Mouse (Mus musculus) lung, embryonic 16.5 days (tissue): ENCODE data around the gene Akap7. TPM values are rescaled to one million over a fixed set of nuclear protein-coding genes. Genes with fewer than 3 reads are reported as not detected.
A peak's percentile ranks its signal among the peaks of the same experiment; 100 is the strongest.

ENCODE experiments used
- ATAC-seq: fragments of 200-750 bp; cut with Nextera tagmentation; 2 replicates; pipeline ENCODE4 v1.8.0; 2017; ENCODE audit warnings: low read depth, mild to moderate bottlenecking, moderate library complexity
- H3K27ac ChIP-seq: fragments of 300-500 bp; sonication (generic); 2 replicates; pipeline ENCODE4 v1.5.1; 2014; ENCODE audit warnings: mild to moderate bottlenecking, control low read depth, low read length
- H3K27me3 ChIP-seq: fragments of 300-500 bp; sonication (generic); 2 replicates; pipeline ENCODE4 v1.6.1; 2014; ENCODE audit warnings: low read depth, low read length, mixed read lengths; ENCODE audit not compliant: control insufficient read depth, insufficient read depth
- H3K36me3 ChIP-seq: fragments of 300-500 bp; sonication (generic); 2 replicates; pipeline ENCODE4 v1.6.1; 2014; ENCODE audit warnings: low read length; ENCODE audit not compliant: control insufficient read depth, insufficient read depth
- H3K4me1 ChIP-seq: fragments of 300-500 bp; sonication (generic); replicated peaks from 2 replicates; pipeline ENCODE4 v1.6.1; 2014; ENCODE audit warnings: low read length, mixed read lengths; ENCODE audit not compliant: control insufficient read depth, insufficient read depth
- H3K4me2 ChIP-seq: fragments of 300-500 bp; sonication (generic); 2 replicates; pipeline ENCODE4 v1.6.1; 2014; ENCODE audit warnings: low read depth, low read length, control low read depth
- H3K4me3 ChIP-seq: fragments of 300-500 bp; sonication (generic); 2 replicates; pipeline ENCODE4 v1.5.1; 2014; ENCODE audit warnings: mild to moderate bottlenecking, low read length, control low read depth
- H3K9ac ChIP-seq: fragments of 300-500 bp; sonication (generic); 2 replicates; pipeline ENCODE4 v1.6.1; 2014; ENCODE audit warnings: low read length, control low read depth
- H3K9me3 ChIP-seq: fragments of 300-500 bp; sonication (generic); 2 replicates; pipeline ENCODE4 v1.6.1; 2016; ENCODE audit warnings: low read length; ENCODE audit not compliant: control insufficient read depth
- WGBS: fragments of 180-500 bp; shearing (Covaris S2); extraction: QIAGEN DNeasy Blood & Tissue Kit; methylation state at CpG from one replicate; pipeline ENCODE4 v1.1.7; 2014; 5-methylcytosine and 5-hydroxymethylcytosine counted together
- polyA plus RNA-seq: library from polyadenylated mRNA; unstranded; fragments of >200 nt; fragmentation: Nextera tagmentation; extraction: Ambion mirVana; gene quantifications from 2 replicates; pipeline ENCODE4 v1.2.1, GENCODE M21; 2015

Gene Akap7
- polyA plus RNA-seq, 1 experiment from 2014 or later, result 20.1 TPM

DNA sequence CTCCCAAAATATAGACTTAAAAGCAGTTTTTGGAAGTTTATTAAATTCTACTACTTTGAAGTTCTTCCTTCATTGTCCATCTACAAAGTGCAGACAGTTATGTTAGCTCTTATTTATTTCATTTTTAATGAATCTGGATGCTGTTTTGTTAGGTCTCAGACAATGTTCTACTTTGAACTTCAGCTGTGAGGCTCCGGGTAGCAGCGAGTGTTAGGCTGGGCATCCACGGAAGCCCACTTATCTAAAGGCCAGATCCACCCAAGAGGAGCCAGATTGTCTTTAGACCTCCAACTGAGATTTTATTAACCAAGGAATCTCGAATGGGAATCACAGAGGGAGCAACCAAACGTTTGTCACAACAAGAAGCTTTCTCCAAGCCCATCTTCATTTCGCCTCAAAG lies 2.5 kb downstream of the Akap7 start:
- H3K4me2 ChIP-seq, result no peak overlapping the region
- WGBS, result 45% methylated on average over 6 of the region's 6 CpGs
- 0 out of 2 replicates have a peak, but pooled peaks have one; percentile 7 for ATAC-seq
- H3K9me3 ChIP-seq, result no peaks in the 10 kb centered on the region
- no peaks in the 10 kb centered on the region for H3K4me1 ChIP-seq
- H3K36me3 ChIP-seq, result no peaks in the 10 kb centered on the region
- no peak overlapping the region for H3K4me3 ChIP-seq
- H3K9ac ChIP-seq, result no peak overlapping the region
- H3K27ac ChIP-seq, result no peak overlapping the region
- H3K27me3 ChIP-seq, result no peaks in the 10 kb centered on the region

DNA sequence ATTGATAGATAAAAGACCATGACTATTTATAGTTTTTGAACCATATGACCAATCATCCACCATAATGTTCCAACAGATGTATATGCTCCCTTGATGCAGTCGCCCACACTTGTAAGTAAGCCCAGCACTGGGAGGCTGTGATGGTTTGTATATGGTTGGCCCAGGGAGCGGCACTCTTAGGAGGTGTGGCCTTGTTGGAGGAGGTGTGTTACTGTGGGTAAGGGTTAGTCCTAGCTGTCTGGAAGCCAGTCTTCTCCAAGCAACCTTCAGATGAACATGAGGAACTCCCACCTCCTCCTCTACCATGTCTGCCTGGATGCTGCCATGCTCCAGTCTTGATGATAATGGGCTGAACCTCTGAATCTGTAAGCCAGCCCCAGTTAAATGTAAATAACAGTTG lies 3.1 kb downstream of the Akap7 start:
- no peak for ATAC-seq
- H3K9me3 ChIP-seq, result no peaks in the 10 kb centered on the region
- H3K4me2 ChIP-seq, result no peak overlapping the region
- no peaks in the 10 kb centered on the region for H3K4me1 ChIP-seq
- WGBS, result 91% methylated on average over 2 of the region's 2 CpGs
- no peaks in the 10 kb centered on the region for H3K27me3 ChIP-seq
- H3K27ac ChIP-seq, result no peak overlapping the region
- H3K9ac ChIP-seq, result no peak overlapping the region
- H3K36me3 ChIP-seq, result no peaks in the 10 kb centered on the region
- no peak overlapping the region for H3K4me3 ChIP-seq

- Histone ChIP-seq H3K9me3 (no peaks in the 10 kb centered on the region), H3K36me3 (no peaks in the 10 kb centered on the region), H3K4me3 (no peak overlapping the region), H3K27me3 (no peaks in the 10 kb centered on the region), H3K9ac (no peak overlapping the region), H3K4me2 (no peak overlapping the region), H3K27ac (no peak overlapping the region), H3K4me1 (peaks cover 14% of the 10 kb centered on the region)
- 91% methylated on average over 15 of the region's 15 CpGs for WGBS
- ATAC-seq, result no peak
These were observed 8.6 kb downstream of the Akap7 start for GRCm38 (mm10) chr10:25299031-25299529.

GRCm38 (mm10) chr10:25298264-25298671 lies 9.4 kb downstream of the Akap7 start:
- H3K9me3 ChIP-seq, result no peaks in the 10 kb centered on the region
- peak overlapping the region; percentile 73 for H3K4me2 ChIP-seq
- no peak for ATAC-seq
- H3K27ac ChIP-seq, result peak overlapping the region; percentile 96
- peaks cover 14% of the 10 kb centered on the region for H3K4me1 ChIP-seq
- H3K4me3 ChIP-seq, result peak overlapping the region; percentile 74; the same call in 1 of the 2 replicates
- WGBS, result 80% methylated on average over 4 of the region's 4 CpGs
- no peaks in the 10 kb centered on the region for H3K27me3 ChIP-seq
- peak overlapping the region; percentile 63 for H3K9ac ChIP-seq
- H3K36me3 ChIP-seq, result no peaks in the 10 kb centered on the region

GRCm38 (mm10) chr10:25297666-25298263 lies 9.9 kb downstream of the Akap7 start:
- 15% methylated on average over 12 of the region's 12 CpGs for WGBS
- Histone ChIP-seq H3K4me1 (peaks cover 14% of the 10 kb centered on the region), H3K9me3 (no peaks in the 10 kb centered on the region), H3K36me3 (no peaks in the 10 kb centered on the region), H3K9ac (peak overlapping the region; percentile 63), H3K4me2 (peak overlapping the region; percentile 73), H3K4me3 (peak overlapping the region; percentile 74), H3K27me3 (no peaks in the 10 kb centered on the region), H3K27ac (peak overlapping the region; percentile 96)
- no peak for ATAC-seq

- Histone ChIP-seq H3K4me3 (peak overlapping the region; percentile 74), H3K9ac (peak overlapping the region; percentile 82), H3K4me1 (peaks cover 14% of the 10 kb centered on the region), H3K4me2 (peak overlapping the region; percentile 73), H3K27me3 (no peaks in the 10 kb centered on the region), H3K9me3 (no peaks in the 10 kb centered on the region), H3K36me3 (no peaks in the 10 kb centered on the region), H3K27ac (peak overlapping the region; percentile 96)
- WGBS, result under 1% methylated on average over 37 of the region's 81 CpGs
- ATAC-seq, result peak; percentile 97
These were observed 10.9 kb downstream of the Akap7 start for GRCm38 (mm10) chr10:25296657-25297369.

- WGBS, result 35% methylated on average over 8 of the region's 8 CpGs
- peak overlapping the region; percentile 73 for H3K4me2 ChIP-seq
- H3K36me3 ChIP-seq, result no peaks in the 10 kb centered on the region
- peaks cover 14% of the 10 kb centered on the region for H3K4me1 ChIP-seq
- H3K4me3 ChIP-seq, result peak overlapping the region; percentile 74
- H3K27me3 ChIP-seq, result no peaks in the 10 kb centered on the region
- H3K27ac ChIP-seq, result peak overlapping the region; percentile 96
- no peaks in the 10 kb centered on the region for H3K9me3 ChIP-seq
- H3K9ac ChIP-seq, result peak overlapping the region; percentile 82
- ATAC-seq, result no peak
These were observed 11.4 kb downstream of the Akap7 start for GRCm38 (mm10) chr10:25296286-25296656.

GRCm38 (mm10) chr10:25295836-25296235 lies 11.8 kb downstream of the Akap7 start:
- ATAC-seq, result no peak
- Histone ChIP-seq H3K27me3 (no peaks in the 10 kb centered on the region), H3K4me3 (no peak overlapping the region), H3K4me2 (no peak overlapping the region), H3K27ac (no peak overlapping the region), H3K9ac (no peak overlapping the region), H3K36me3 (no peaks in the 10 kb centered on the region), H3K9me3 (no peaks in the 10 kb centered on the region), H3K4me1 (peaks cover 17% of the 10 kb centered on the region)
- WGBS, result 70% methylated on average over 9 of the region's 9 CpGs

- Histone ChIP-seq H3K4me1 (peaks cover 17% of the 10 kb centered on the region), H3K9ac (no peak overlapping the region), H3K4me3 (no peak overlapping the region), H3K9me3 (no peaks in the 10 kb centered on the region), H3K4me2 (no peak overlapping the region), H3K27ac (no peak overlapping the region), H3K27me3 (no peaks in the 10 kb centered on the region), H3K36me3 (no peaks in the 10 kb centered on the region)
- WGBS, result 77% methylated on average over 7 of the region's 7 CpGs
- ATAC-seq, result no peak
These were observed 12.7 kb downstream of the Akap7 start for GRCm38 (mm10) chr10:25294999-25295398.
